Comparison of ENCODE assay signal across 25 mouse cellular contexts in the genomic region with DNA sequence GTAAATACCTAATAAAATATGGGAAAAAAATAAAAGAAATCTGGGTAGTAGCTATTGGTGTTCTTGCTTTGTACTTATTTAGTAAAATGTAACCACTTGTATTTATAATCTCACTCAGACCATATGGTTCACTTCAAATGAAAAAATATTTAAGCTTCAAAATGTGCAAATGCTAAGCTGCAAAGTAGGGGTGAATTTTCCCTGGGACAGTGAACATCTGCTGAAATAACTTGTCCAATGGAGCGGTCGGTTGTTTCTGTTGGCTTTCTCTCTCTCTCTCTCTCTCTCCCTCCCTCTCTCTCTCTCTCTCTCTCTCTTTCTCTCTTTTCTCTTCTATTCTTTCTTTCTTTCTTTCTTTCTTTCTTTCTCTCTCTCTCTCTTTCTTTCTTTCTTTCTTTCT.
"Had no signal": no experiment of that assay in that cellular context is flagged by ENCODE, and none has a peak within 500 bp of the region (broad histone marks: within the 10 kb centered on the region; RNA-seq: fewer than 3 reads in every experiment).

No protein-coding gene starts in this region.

- ATAC-seq: forebrain, postnatal 0 days; hindbrain, embryonic 16.5 days; inflammation-experienced regulatory T-cells, adult 6 months; intestine, embryonic 15.5 days; intestine, postnatal 0 days had no signal

- H3K4me2 ChIP-seq: heart, embryonic 12.5 days; hindbrain, embryonic 12.5 days; hindbrain, embryonic 14.5 days; intestine, embryonic 15.5 days; kidney, embryonic 15.5 days; limb, embryonic 12.5 days had no signal

- H3K36me3 ChIP-seq: heart, embryonic 10.5 days; heart, embryonic 12.5 days; hindbrain, embryonic 10.5 days; hindbrain, embryonic 12.5 days; intestine, embryonic 15.5 days; kidney, embryonic 15.5 days; limb, embryonic 10.5 days; limb, embryonic 12.5 days had no signal

- H3K27ac ChIP-seq: heart, embryonic 10.5 days; hindbrain, embryonic 10.5 days; hindbrain, embryonic 12.5 days; hindbrain, embryonic 14.5 days; intestine, embryonic 15.5 days; layer of hippocampus, adult 2 months; left cerebral cortex, adult 2 months; limb, embryonic 10.5 days; limb, embryonic 12.5 days had no signal

- H3K9ac ChIP-seq: forebrain, postnatal 0 days; heart, embryonic 12.5 days; hindbrain, embryonic 12.5 days; hindbrain, embryonic 14.5 days; intestine, embryonic 15.5 days; kidney, embryonic 15.5 days; limb, embryonic 12.5 days had no signal

- H3K4me1 ChIP-seq: heart, embryonic 10.5 days; hindbrain, embryonic 12.5 days; limb, embryonic 10.5 days; limb, embryonic 12.5 days had no signal

- H3K27me3 ChIP-seq: heart, embryonic 12.5 days; hindbrain, embryonic 12.5 days; intestine, embryonic 15.5 days; kidney, embryonic 15.5 days; limb, embryonic 12.5 days had no signal

- DNase-seq: forebrain, postnatal 0 days; gastrocnemius, postnatal 25 days; heart, adult 18-20 months; heart, postnatal 10 days; heart, postnatal 4 days; kidney, adult 18-20 months; kidney, adult 8-10 months; kidney, postnatal 10 days; kidney, postnatal 25 days; kidney, postnatal 4 days; liver had no signal

- H3K4me3 ChIP-seq: heart, embryonic 10.5 days; heart, embryonic 12.5 days; hindbrain, embryonic 10.5 days; hindbrain, embryonic 12.5 days; intestine, embryonic 15.5 days; kidney, embryonic 15.5 days; layer of hippocampus, adult 2 months; left cerebral cortex, adult 2 months; limb, embryonic 10.5 days; limb, embryonic 12.5 days had no signal

- H3K9me3 ChIP-seq: heart, embryonic 10.5 days; heart, embryonic 12.5 days; hindbrain, embryonic 10.5 days; hindbrain, embryonic 12.5 days; intestine, embryonic 15.5 days; kidney, embryonic 15.5 days; limb, embryonic 10.5 days; limb, embryonic 12.5 days had no signal
